Mouse (Mus musculus) cerebellum, adult 2 months (tissue): ENCODE measurements around the gene Ercc6l2.

Source experiments
- CTCF ChIP-seq: fragments of 200-500 bp; IDR thresholded peaks from 2 replicates; pipeline ENCODE4 v1.5.1; 2011; ENCODE audit warnings: low read depth, mild to moderate bottlenecking, control low read depth, low read length, moderate library complexity, borderline replicate concordance; ENCODE audit not compliant: insufficient read depth
- POLR2A ChIP-seq: fragments of 200-500 bp; IDR thresholded peaks from 2 replicates; pipeline ENCODE4 v1.6.1; 2011; ENCODE audit warnings: low read length, control low read depth, borderline replicate concordance; ENCODE audit not compliant: insufficient read depth

DNA sequence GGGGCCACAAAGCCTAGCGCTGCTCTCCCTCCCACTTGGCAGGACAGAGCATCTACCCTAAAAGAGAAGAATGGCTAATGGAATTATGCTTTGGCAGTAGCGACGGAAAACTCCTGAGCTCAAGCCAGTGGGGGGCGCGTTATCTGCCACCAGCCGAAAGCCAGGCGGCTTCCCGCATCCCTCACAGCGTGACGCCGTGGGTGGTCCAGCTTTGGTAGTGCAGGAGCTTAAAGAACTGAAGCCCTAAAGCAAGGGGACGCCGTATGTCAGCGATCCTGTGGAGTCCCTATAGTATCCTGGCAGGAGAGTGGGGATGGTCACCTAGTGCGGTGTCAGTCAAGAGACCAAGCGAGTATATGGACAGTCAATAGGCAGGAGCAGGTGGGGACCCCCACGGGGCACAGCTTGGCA lies 86.3 kb downstream of the Ercc6l2 start:
- TF ChIP-seq CTCF (0 out of 2 replicates have a peak, but pooled peaks have one; percentile 6), POLR2A (no peak)
